Mouse (Mus musculus): Measurements from ENCODE around the gene Cpa4. TPM values are rescaled to one million over a fixed set of nuclear protein-coding genes. Genes with fewer than 3 reads are reported as not detected.
A peak's percentile ranks its signal among the peaks of the same experiment; 100 is the strongest.

Gene Cpa4
- polyA plus RNA-seq, 1 experiment from 2014 or later: 0.05 TPM

GRCm38 (mm10) chr6:30614251-30614650, 46.1 kb downstream of the Cpa4 start:
- Histone ChIP-seq H3K27me3 (ENCODE audit: insufficient read depth, low read length) (no peaks in the 10 kb centered on the region), H3K4me1 (replicated peaks; ENCODE audit: insufficient read depth, low read length) (peaks cover 20% of the 10 kb centered on the region), H3K9ac (ENCODE audit: low read depth, low read length) (no peak overlapping the region), H3K36me3 (ENCODE audit: insufficient read depth, low read length) (no peaks in the 10 kb centered on the region), H3K4me2 (ENCODE audit: low read length) (no peak overlapping the region), H3K9me3 (replicated peaks; ENCODE audit: low read length) (no peaks in the 10 kb centered on the region), H3K4me3 (replicated peaks; ENCODE audit: low read depth, low read length) (no peak overlapping the region), H3K27ac (no peak overlapping the region)
- DNase-seq (ENCODE audit: low spot score): no peak
- WGBS: 88% methylated on average over 6 of the region's 6 CpGs
- no peak for ATAC-seq (replicated peaks; ENCODE audit: low FRiP score, low read depth)
- TF ChIP-seq CTCF (IDR thresholded peaks at IDR 0.05; ENCODE audit: low read depth): no peak

GRCm38 (mm10) chr6:30615741-30616140, 47.6 kb downstream of the Cpa4 start:
- Histone ChIP-seq H3K4me3 (replicated peaks; ENCODE audit: low read depth, low read length) (no peak overlapping the region), H3K9ac (ENCODE audit: low read depth, low read length) (no peak overlapping the region), H3K27ac (no peak overlapping the region), H3K27me3 (ENCODE audit: insufficient read depth, low read length) (no peaks in the 10 kb centered on the region), H3K9me3 (replicated peaks; ENCODE audit: low read length) (no peaks in the 10 kb centered on the region), H3K4me1 (replicated peaks; ENCODE audit: insufficient read depth, low read length) (peaks cover 20% of the 10 kb centered on the region), H3K36me3 (ENCODE audit: insufficient read depth, low read length) (no peaks in the 10 kb centered on the region), H3K4me2 (ENCODE audit: low read length) (no peak overlapping the region)
- ATAC-seq (replicated peaks; ENCODE audit: low FRiP score, low read depth): no peak
- no peak for DNase-seq (ENCODE audit: low spot score)
- TF ChIP-seq CTCF (IDR thresholded peaks at IDR 0.05; ENCODE audit: low read depth): no peak
- WGBS: 34% methylated on average over 4 of the region's 4 CpGs

GRCm38 (mm10) chr6:30616491-30616941, 48.3 kb downstream of the Cpa4 start:
- no peaks in the 10 kb centered on the region for H3K9me3 ChIP-seq (replicated peaks; ENCODE audit: low read length)
- no peak overlapping the region for H3K9ac ChIP-seq (ENCODE audit: low read depth, low read length)
- H3K4me3 ChIP-seq (replicated peaks; ENCODE audit: low read depth, low read length): no peak overlapping the region
- no peak overlapping the region for H3K27ac ChIP-seq
- H3K36me3 ChIP-seq (ENCODE audit: insufficient read depth, low read length): no peaks in the 10 kb centered on the region
- H3K4me1 ChIP-seq (replicated peaks; ENCODE audit: insufficient read depth, low read length): peaks cover 20% of the 10 kb centered on the region
- WGBS: 19% methylated on average over 8 of the region's 8 CpGs
- no peak for TF ChIP-seq CTCF (IDR thresholded peaks at IDR 0.05; ENCODE audit: low read depth)
- H3K27me3 ChIP-seq (ENCODE audit: insufficient read depth, low read length): no peaks in the 10 kb centered on the region
- DNase-seq (ENCODE audit: low spot score) (no peak), ATAC-seq (replicated peaks; ENCODE audit: low FRiP score, low read depth) (no peak)
- peak overlapping the region; percentile 41; the same call in 1 of the 2 replicates for H3K4me2 ChIP-seq (ENCODE audit: low read length)

- Histone ChIP-seq H3K36me3 (ENCODE audit: insufficient read depth, low read length) (no peaks in the 10 kb centered on the region), H3K4me1 (replicated peaks; ENCODE audit: insufficient read depth, low read length) (peaks cover 20% of the 10 kb centered on the region), H3K27me3 (ENCODE audit: insufficient read depth, low read length) (no peaks in the 10 kb centered on the region), H3K4me2 (ENCODE audit: low read length) (peak overlapping the region; percentile 41), H3K9ac (ENCODE audit: low read depth, low read length) (no peak overlapping the region), H3K9me3 (replicated peaks; ENCODE audit: low read length) (no peaks in the 10 kb centered on the region), H3K4me3 (replicated peaks; ENCODE audit: low read depth, low read length) (peak overlapping the region; percentile 4; the same call in 1 of the 2 replicates), H3K27ac (no peak overlapping the region)
- no peak for TF ChIP-seq CTCF (IDR thresholded peaks at IDR 0.05; ENCODE audit: low read depth)
- DNase-seq (ENCODE audit: low spot score): peak; percentile 70
- peak; percentile 44 for ATAC-seq (replicated peaks; ENCODE audit: low FRiP score, low read depth)
- WGBS: 15% methylated on average over 13 of the region's 13 CpGs
Measured at GRCm38 (mm10) chr6:30617020-30617958, 49.1 kb downstream of the Cpa4 start.

GRCm38 (mm10) chr6:30617959-30618590, 49.9 kb downstream of the Cpa4 start:
- H3K4me3 ChIP-seq (replicated peaks; ENCODE audit: low read depth, low read length): peak overlapping the region; percentile 4; the same call in 1 of the 2 replicates
- no peak overlapping the region for H3K9ac ChIP-seq (ENCODE audit: low read depth, low read length)
- 0 out of 2 replicates have a peak overlapping the region, but pooled peaks have one; percentile 5 for H3K27ac ChIP-seq
- 24% methylated on average over 18 of the region's 18 CpGs for WGBS
- H3K9me3 ChIP-seq (replicated peaks; ENCODE audit: low read length): no peaks in the 10 kb centered on the region
- peak overlapping the region; percentile 41 for H3K4me2 ChIP-seq (ENCODE audit: low read length)
- TF ChIP-seq CTCF (IDR thresholded peaks at IDR 0.05; ENCODE audit: low read depth): no peak
- DNase-seq (ENCODE audit: low spot score): no peak
- peak; percentile 72; the same call in 1 of the 2 replicates for ATAC-seq (replicated peaks; ENCODE audit: low FRiP score, low read depth)
- no peaks in the 10 kb centered on the region for H3K27me3 ChIP-seq (ENCODE audit: insufficient read depth, low read length)
- H3K36me3 ChIP-seq (ENCODE audit: insufficient read depth, low read length): no peaks in the 10 kb centered on the region
- peaks cover 20% of the 10 kb centered on the region for H3K4me1 ChIP-seq (replicated peaks; ENCODE audit: insufficient read depth, low read length)

- Histone ChIP-seq H3K9me3 (replicated peaks; ENCODE audit: low read length) (no peaks in the 10 kb centered on the region), H3K4me2 (ENCODE audit: low read length) (no peak overlapping the region), H3K9ac (ENCODE audit: low read depth, low read length) (no peak overlapping the region), H3K4me3 (replicated peaks; ENCODE audit: low read depth, low read length) (no peak overlapping the region), H3K27me3 (ENCODE audit: insufficient read depth, low read length) (no peaks in the 10 kb centered on the region), H3K4me1 (replicated peaks; ENCODE audit: insufficient read depth, low read length) (peaks cover 20% of the 10 kb centered on the region), H3K27ac (peak overlapping the region; percentile 16; the same call in 1 of the 2 replicates), H3K36me3 (ENCODE audit: insufficient read depth, low read length) (no peaks in the 10 kb centered on the region)
- no peak for TF ChIP-seq CTCF (IDR thresholded peaks at IDR 0.05; ENCODE audit: low read depth)
- WGBS: 44% methylated on average over 6 of the region's 6 CpGs
- no peak for ATAC-seq (replicated peaks; ENCODE audit: low FRiP score, low read depth)
- DNase-seq (ENCODE audit: low spot score): no peak
Measured at GRCm38 (mm10) chr6:30618735-30619134, 50.6 kb downstream of the Cpa4 start.

Measured in kidney, postnatal 0 days (tissue).